Mouse (Mus musculus): Measurements from ENCODE around the gene Clec2i.

- TF ChIP-seq CTCF (IDR thresholded peaks at IDR 0.05; ENCODE audit: control insufficient read depth, insufficient read depth, low read length) = no peak
- TF ChIP-seq POLR2A (IDR thresholded peaks at IDR 0.05; ENCODE audit: borderline replicate concordance, control insufficient read depth, low read depth, low read length) = no peak
Measured at GRCm38 (mm10) chr6:128871910-128872610, 15.3 kb upstream of the Clec2i start.
